Mouse (Mus musculus) spleen, adult 2 months (tissue): ENCODE measurements around the gene Ppp1r14a.

Experiments
- CTCF ChIP-seq: fragments of 200-500 bp; IDR thresholded peaks from 2 replicates; pipeline ENCODE4 v1.5.1; 2011; ENCODE audit warnings: mild to moderate bottlenecking, inconsistent platforms; ENCODE audit not compliant: insufficient read depth, insufficient read length, insufficient replicate concordance; ENCODE audit errors: extremely low read depth
- POLR2A ChIP-seq: fragments of 200-500 bp; IDR thresholded peaks from 2 replicates; pipeline ENCODE4 v1.6.1; 2011; ENCODE audit warnings: low read depth, low read length, inconsistent platforms

DNA sequence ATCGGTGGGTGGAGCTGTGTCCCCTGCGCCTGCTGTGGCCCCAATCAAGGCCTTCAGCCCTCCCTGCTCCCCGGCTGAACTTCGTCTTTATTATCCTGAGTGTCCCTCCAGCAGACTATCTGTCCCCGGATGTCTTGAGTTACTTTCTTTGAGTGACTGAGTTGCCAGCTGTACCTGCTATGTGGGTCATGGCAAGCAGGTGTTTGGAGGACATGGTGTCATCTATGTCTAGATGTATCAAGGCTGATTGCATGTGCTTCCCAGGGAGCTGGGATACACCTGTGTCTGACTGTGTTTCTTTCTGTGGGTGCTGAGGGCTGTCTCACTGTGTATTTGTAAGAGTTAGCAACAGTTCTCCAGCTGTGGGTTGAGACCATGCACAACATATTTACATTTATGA, 20.6 kb downstream of the Ppp1r14a start:
- TF ChIP-seq CTCF (no peak), POLR2A (no peak)
